Mouse (Mus musculus): ENCODE results near the gene Pfpl. TPM values are rescaled to one million over a fixed set of nuclear protein-coding genes. Genes with fewer than 3 reads are reported as not detected.

Pfpl gene
- total RNA-seq, 4 experiments from 2014 or later, result not detected

GRCm38 (mm10) chr19:12464127-12464526 lies 36.4 kb downstream of the Pfpl start:
- no peak for DNase-seq (ENCODE audit: low spot score in 2 of 2)

- DNase-seq (ENCODE audit: low spot score in 2 of 2), result no peak
These were observed 37.0 kb downstream of the Pfpl start for GRCm38 (mm10) chr19:12464674-12465073.

GRCm38 (mm10) chr19:12465530-12466144 lies 37.9 kb downstream of the Pfpl start:
- DNase-seq (ENCODE audit: low spot score in 2 of 2), result no peak

GRCm38 (mm10) chr19:12466204-12466603 lies 38.5 kb downstream of the Pfpl start:
- peak; percentile 64 to 70 for DNase-seq (ENCODE audit: low spot score in 2 of 2)

GRCm38 (mm10) chr19:12467436-12467835 lies 39.7 kb downstream of the Pfpl start:
- no peak for DNase-seq (ENCODE audit: low spot score in 2 of 2)

GRCm38 (mm10) chr19:12471866-12472265 lies 44.2 kb downstream of the Pfpl start:
- no peak for DNase-seq (ENCODE audit: low spot score in 2 of 2)

GRCm38 (mm10) chr19:12472381-12472976 lies 44.8 kb downstream of the Pfpl start:
- no peak for DNase-seq (ENCODE audit: low spot score in 2 of 2)

- no peak for DNase-seq (ENCODE audit: low spot score in 2 of 2)
These were observed 45.5 kb downstream of the Pfpl start for GRCm38 (mm10) chr19:12473201-12473641.

- DNase-seq (ENCODE audit: low spot score in 2 of 2), result no peak
These were observed 46.2 kb downstream of the Pfpl start for GRCm38 (mm10) chr19:12473951-12474350.

- peak; percentile 86 to 91 for DNase-seq (ENCODE audit: low spot score in 2 of 2)
These were observed 47.9 kb downstream of the Pfpl start for GRCm38 (mm10) chr19:12475380-12476250.

- DNase-seq (ENCODE audit: low spot score in 2 of 2), result no peak
These were observed 49.1 kb downstream of the Pfpl start for GRCm38 (mm10) chr19:12476721-12477270.

- DNase-seq (ENCODE audit: low spot score in 2 of 2), result no peak
These were observed 50.7 kb downstream of the Pfpl start for GRCm38 (mm10) chr19:12478369-12478768.

Other genes starting within 250 kb of the Pfpl start
- not detected for gene Olfr1431, start 227.3 kb upstream of the Pfpl start, total RNA-seq (2022)
- gene Olfr1432, start 195.3 kb upstream of the Pfpl start, total RNA-seq (2022), result not detected
- not detected for gene Olfr262, start 186.2 kb upstream of the Pfpl start, total RNA-seq (2022)
- not detected for gene Olfr235, start 166.9 kb upstream of the Pfpl start, total RNA-seq (2022)
- gene Olfr1434, start 148.1 kb upstream of the Pfpl start, total RNA-seq (2022), result not detected
- gene Olfr1436, start 128.8 kb upstream of the Pfpl start, total RNA-seq (2022), result not detected
- gene Olfr1437, start 102.8 kb upstream of the Pfpl start, total RNA-seq (2022), result not detected
- not detected for gene Olfr1438-ps1, start 92.0 kb upstream of the Pfpl start, total RNA-seq (2022)
- gene Olfr1440, start 40.6 kb upstream of the Pfpl start, total RNA-seq (2022), result not detected
- gene Olfr1441, start 10.5 kb upstream of the Pfpl start, total RNA-seq (2022), result not detected
- 100 to 1,000 TPM in 2 of 4 experiments, 1 to 10 TPM in 2; 7.5 to 158 (median 61.7) TPM for gene Mpeg1, start 32.9 kb downstream of the Pfpl start, total RNA-seq (2022)
- 10 to 100 TPM; 37.1 to 40.9 (median 39.5) TPM for gene Dtx4, start 73.5 kb downstream of the Pfpl start, total RNA-seq (2022)
- gene Fam111a, start 117.8 kb downstream of the Pfpl start, total RNA-seq (2022), result 1 to 10 TPM; 1.4 to 3.9 (median 2.3) TPM
- not detected for gene Gm4952, start 172.1 kb downstream of the Pfpl start, total RNA-seq (2022)
- gene Glyat, start 205.4 kb downstream of the Pfpl start, total RNA-seq (2022), result under 1 TPM in 3 of 4 experiments, not detected in 1; 0.11 to 0.32 (median 0.16) TPM
- not detected for gene Olfr1442, start 242.5 kb downstream of the Pfpl start, total RNA-seq (2022)